Mouse (Mus musculus): ENCODE measurements at regions not wholly inside any gene's neighbourhood (a gene's known extent, or its start where the extent isn't known, plus 50 kb on each side); places are given as distances from the start of the nearest gene placed in this dataset.

DNA sequence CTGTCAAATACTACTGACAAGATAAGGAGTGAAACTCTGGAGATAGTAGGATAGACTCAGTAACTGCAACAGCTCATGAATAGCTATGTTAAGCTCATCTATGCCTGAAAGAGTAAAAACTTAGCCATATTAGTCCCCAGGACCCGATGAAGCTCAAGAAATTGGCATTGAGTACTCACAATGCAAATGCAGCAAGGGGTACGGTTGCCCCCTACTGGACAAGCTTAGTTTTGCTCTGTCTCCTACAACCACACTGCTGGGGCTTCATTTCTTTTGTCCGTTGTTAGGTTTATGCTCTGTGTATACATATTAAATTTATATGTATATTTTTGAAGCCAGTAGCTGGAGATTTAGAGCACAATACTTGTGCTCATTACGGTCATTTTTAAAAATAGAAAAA is 74.4 kb upstream of the Mup5 start:
- DNase-seq (ENCODE audit: low spot score in 2 of 2): peak in 1 of 2 experiments; percentile 5

GRCm38 (mm10) chr4:61902136-61902535 is 67.1 kb upstream of the Mup5 start:
- DNase-seq (ENCODE audit: low spot score in 2 of 2): no peak

- no peak for DNase-seq (ENCODE audit: low spot score in 2 of 2)
Measured at GRCm38 (mm10) chr4:61898184-61898583, 63.2 kb upstream of the Mup5 start.

DNA sequence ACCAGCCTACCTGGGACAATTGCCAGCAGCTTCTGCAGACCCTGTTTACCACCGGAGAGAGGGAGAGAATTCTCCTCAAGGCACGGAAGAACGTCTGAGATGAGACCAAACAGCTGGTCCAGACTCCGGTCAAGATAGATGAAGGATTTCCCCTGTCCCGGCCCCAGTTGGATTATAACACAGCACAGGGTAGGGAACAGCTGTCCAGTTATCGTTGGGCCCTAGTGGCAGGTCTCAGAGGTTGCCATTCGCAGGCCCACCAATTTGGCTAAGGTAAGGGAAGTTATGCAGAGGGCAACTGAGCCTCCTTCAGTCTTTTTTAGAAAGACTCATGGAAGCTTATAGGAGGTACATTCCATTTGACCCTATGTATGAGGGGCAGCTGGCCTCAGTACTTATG is 62.1 kb upstream of the Mup5 start:
- no peak for DNase-seq (ENCODE audit: low spot score in 2 of 2)
